Mouse (Mus musculus): ENCODE measurements at regions not wholly inside any gene's neighbourhood (a gene's known extent, or its start where the extent isn't known, plus 50 kb on each side); places are given as distances from the start of the nearest gene placed in this dataset.

DNA sequence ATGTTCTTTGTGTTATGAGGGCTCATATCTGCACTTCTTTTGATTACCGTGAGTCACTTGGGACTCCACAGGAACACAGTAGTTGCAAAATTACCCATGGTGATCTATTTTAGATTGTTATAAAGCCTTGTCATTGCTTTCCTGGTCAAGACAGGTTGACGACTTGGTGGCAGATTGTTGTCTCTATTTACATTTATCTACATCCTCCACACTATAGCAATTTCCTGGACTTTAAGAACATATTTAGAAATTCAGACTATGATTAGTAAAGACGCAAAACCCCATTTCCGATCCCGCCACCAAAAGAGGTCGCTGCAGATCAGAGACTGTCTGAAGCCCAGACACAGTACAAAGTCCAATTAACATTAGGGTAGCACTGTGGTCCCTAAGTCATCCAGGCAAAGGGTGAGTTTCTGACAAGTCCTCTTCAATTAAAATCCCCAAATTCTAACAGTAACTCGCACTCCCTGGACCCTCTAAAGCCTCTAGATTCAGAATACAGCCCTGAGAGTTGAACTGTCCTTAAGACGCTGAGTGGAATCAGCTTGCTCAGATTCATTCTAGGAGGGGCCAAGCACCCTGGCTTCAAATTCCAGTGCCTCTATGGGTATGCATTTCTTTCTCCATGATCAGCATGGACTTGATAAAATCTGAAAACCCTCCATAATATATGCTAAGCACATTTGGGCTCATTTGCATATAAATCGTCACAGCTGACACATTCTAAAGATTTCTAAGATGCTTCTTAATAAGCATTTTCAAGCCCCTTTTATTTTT is 461.9 kb upstream of the BC052040 start:
- no peak for DNase-seq (ENCODE audit: low spot score in 2 of 2)

DNA sequence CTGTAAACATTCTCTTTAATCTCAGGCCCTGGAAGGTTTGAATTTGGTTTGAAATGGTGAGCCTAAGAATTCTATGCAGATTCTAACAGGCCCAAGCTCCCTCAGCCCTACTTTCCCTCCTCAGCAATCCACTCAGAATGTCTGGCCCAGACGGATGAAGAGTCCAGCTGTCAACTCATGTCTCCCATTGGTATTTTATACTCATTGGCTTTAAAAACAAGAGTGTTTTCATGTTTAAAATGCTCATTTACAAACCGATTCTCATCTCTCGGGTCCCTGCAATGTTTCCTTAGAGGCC is 461.4 kb upstream of the BC052040 start:
- DNase-seq (ENCODE audit: low spot score in 2 of 2), result no peak

DNA sequence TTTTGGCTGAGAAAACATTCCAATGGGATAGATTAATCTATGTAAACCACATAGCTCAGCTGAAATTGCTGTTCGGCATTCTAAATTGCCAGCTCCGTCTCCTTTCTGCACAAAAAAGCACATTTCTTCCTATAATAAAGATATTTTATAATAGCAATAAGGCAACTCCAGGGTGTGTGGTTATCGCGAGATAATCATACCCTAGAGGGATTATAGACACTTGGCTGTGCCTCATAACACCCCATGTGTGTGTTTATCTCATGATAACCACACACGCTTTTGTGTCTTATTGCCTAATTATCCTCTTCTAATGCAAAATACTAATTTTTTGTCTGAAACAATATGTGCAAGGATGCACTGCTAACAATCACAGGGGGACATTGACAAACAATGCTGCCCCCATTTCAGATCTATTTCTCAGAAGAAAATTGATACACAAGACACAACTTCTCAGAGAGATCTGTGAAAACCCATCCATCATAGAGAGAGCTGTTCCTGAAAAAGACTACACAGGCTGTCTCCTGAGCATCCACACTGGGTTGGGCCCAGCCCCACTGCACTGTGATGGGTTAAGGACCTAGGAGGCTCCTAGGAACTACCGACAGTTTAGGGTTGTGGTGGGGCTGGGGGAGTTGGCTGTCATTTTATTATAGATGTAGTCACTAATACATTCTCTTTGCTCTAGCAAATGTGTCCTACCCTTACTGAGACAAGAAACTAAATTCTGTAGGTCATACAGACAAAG is 454.7 kb upstream of the BC052040 start:
- DNase-seq (ENCODE audit: low spot score in 2 of 2), result no peak

DNA sequence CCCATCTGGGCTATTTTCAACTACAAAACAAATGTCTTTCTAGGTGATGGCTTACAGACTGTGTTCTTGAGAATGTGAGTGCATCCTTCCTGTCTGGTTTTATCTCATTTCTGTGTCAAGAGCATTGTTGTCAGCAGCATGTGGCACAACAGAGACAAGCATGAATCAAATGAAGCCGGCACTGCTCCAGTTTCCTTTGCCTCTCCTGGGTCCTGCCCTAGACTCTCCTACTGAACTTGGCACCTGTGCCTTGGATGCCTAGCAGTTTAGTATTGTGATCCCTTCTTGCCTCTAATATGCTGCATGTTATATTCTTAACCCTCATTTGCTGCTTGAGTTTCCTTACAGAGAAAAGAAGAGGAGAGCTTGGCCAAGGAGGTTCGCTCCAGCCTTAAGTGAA is 449.8 kb upstream of the BC052040 start:
- no peak for DNase-seq (ENCODE audit: low spot score in 2 of 2)

DNA sequence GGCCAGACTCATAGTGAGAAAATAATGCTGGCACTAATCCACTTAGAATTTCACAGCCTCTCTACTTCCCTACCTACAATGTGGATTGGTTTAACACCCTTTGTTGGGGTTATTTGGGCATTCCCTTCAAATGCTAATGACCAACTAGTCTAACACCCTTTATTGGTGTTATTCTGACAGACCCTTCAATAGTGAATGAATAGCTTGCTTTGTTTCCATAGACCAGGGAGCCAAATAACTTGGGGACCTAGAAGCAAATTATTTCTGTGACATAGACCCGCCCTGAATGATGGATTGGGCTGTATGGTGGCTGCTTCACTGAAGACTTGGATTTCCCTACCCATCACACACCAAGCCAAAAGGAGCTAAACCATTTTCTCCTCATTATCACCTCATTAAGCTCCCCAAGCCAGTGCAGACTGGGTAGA is 449.3 kb upstream of the BC052040 start:
- DNase-seq (ENCODE audit: low spot score in 2 of 2), result no peak

DNA sequence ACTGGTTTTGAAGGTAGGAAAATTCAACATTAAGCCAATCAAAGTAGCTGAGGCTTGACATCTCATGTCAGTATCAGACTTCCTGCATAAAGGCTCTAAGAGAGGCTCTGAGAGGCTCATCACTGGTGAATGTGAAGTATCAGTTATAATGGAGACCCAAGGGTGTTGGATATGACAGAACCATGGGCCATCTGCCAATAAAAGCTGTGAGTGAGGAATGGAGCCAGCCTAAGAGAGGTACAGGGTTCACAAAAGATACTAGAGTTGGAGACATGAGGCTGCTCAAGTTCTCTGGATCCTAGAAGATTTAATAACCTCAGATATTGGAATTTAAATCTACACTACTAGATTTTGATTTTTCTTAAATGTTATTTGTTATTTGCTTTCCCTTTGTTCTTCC is 440.1 kb upstream of the BC052040 start:
- no peak for DNase-seq (ENCODE audit: low spot score in 2 of 2)

DNA sequence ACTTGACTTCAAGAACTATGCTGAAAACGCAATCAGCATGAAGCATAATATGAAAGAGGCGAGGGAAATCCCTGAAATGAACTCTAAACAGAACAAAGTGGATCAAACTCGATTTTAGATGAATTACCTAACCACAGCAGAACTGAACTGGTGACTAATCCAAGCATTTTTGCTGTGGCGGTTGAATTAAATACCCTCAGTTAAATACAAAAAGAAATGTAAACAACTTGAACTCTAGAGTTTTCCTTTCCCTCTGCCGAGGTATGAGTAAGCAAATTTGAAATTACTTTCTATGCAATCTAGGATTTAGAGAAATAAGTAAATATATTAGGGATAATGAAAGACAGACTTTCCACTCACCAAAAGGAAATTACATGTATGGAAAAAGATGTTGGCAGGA is 409.4 kb upstream of the BC052040 start:
- no peak for DNase-seq (ENCODE audit: low spot score in 2 of 2)

DNA sequence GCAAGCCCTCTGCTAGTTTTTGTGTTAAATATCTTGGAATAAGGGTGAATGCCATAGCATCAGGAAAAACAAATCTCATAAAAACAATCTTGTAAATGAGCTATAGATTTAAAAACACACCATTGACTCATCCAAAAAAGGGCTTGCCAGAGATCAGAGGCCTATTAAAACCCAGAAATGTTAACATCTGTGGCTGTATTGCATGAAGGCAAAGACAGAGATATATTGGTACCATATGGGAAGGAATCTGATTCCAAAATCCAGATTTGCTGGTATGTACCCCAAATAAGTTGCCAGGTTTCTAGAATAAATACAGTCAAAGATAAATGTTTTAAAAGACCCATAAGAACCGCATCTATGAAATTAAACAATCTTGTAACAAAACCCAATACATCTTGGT is 404.4 kb upstream of the BC052040 start:
- DNase-seq (ENCODE audit: low spot score in 2 of 2), result no peak

DNA sequence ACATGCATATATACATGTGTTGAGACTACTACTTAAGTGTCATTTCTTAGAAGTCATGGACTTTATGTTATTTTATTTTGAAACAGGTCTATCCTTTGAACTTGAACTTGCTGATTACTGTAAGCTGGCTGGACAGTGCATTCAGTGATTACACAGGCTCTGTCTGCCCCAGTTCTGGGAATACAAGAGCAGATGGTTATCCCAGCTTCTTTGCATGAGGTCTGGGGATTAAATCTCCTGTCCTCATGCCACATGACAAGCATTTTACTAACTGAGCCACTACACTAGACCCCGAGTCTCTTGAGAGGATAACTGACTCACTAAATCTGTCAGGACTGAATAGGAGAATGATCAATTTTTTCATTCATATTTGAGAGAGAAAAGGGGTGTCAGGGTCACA is 403.6 kb upstream of the BC052040 start:
- DNase-seq (ENCODE audit: low spot score in 2 of 2), result no peak

DNA sequence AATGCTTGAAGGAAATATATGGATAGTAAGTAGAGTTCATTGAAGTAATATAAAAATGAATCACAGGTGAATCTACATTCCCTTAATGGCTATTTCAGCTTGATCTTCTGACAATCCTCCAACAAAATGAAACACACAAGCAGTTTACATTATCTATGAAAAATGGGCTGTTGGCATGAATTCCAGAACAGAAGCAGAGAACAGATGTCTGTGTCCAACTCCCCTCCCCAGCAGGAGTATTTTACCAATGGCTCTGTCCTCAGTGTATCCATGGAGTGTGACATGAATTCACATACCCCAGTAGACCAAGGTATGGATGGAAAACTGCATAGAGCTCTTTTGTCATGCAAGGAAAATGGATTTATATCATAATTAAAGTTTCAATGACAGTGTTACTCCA is 370.3 kb upstream of the BC052040 start:
- no peak for DNase-seq (ENCODE audit: low spot score in 2 of 2)

DNA sequence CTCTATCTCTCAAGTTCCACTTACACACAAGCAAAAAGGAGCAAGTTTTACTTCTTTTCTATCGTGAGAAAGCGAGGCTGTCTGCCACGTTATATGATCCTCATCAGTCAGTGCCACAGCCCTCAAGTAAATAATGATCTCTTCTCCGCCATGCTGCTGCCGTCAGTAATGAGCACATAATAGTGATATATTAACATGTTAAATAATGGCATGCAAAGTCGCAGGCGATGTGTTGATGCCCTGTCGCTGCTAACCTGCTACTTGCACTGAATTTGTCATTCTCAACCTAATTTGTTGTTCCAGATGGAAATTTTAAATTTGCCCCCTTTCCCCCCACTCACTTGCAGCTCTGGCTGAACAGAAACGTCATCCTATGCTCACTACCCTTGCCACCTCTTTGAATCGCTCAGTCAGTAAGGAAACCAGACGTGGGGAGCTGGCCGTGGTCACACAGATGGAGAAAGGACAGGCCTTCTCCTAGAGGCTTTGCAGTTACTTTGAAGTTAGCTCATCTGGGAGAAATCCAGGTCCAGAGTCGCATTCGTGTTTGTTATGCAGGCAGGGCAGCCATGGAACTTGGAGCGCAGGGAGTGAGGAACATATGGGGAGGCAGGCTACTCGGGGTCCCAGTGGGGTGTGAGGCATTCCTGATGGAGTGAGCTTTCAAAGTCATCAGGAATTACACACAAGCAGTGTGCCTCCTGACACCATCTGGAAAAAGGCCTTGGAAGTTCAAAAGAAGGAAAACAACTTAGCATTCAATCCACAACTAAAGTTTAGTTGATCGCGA is 368.1 kb upstream of the BC052040 start:
- no peak for DNase-seq (ENCODE audit: low spot score in 2 of 2)

DNA sequence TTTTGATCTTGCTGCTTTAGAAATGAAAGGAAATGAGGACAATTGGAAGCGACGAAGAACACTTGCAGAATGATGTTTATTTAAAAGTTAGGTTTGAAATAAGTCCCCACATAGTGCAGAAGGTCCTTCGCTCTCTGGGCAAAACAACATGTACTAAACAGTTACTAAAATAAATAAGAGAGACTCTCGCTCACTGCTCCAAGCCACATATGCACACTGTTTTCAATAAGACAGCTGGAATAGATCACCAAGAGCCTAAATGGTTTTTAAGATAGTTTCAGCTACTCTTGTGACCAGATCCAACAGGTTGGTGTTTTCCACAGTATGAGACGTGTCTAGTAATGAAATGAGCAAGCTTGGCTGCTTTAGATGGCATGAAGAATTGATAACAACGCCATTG is 367.2 kb upstream of the BC052040 start:
- DNase-seq (ENCODE audit: low spot score in 2 of 2), result no peak

DNA sequence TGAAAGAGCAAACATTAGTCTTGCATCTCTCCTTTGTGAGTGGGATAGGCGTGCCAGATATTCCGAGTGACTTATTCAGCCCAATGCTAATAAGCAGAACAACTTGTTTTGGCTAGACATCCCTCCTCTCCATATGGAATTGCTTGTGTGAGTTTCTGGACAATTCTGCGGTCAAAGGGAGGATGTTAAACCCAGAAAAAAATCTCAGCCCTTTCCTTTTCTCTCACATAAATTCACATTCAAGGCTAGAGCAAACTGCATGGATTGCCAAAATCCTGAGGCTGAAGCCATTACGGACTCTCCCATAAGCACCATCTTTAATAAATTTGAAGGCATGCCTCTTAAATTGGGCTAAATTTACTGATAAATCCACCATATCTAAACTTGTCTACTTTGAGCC is 351.5 kb upstream of the BC052040 start:
- DNase-seq (ENCODE audit: low spot score in 2 of 2), result no peak

DNA sequence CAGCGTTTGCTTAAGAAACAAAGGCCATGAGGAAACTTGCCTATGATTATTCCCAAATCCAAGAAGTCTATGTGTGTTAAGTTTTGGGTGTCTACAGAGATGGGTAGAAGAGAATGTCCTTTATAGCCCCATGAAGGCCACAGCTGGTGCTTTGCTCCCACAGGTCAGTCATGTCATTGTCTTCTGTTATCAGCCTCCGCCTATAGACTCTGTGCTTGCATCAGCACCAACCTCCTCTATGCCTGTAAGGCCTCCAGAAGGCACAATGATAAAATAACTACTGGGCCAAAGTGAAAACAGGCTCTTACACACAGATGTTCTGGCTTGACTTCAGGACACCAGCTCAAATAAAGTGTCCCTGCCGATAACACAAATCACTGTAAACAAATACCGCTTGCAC is 333.8 kb upstream of the BC052040 start:
- no peak for DNase-seq (ENCODE audit: low spot score in 2 of 2)

DNA sequence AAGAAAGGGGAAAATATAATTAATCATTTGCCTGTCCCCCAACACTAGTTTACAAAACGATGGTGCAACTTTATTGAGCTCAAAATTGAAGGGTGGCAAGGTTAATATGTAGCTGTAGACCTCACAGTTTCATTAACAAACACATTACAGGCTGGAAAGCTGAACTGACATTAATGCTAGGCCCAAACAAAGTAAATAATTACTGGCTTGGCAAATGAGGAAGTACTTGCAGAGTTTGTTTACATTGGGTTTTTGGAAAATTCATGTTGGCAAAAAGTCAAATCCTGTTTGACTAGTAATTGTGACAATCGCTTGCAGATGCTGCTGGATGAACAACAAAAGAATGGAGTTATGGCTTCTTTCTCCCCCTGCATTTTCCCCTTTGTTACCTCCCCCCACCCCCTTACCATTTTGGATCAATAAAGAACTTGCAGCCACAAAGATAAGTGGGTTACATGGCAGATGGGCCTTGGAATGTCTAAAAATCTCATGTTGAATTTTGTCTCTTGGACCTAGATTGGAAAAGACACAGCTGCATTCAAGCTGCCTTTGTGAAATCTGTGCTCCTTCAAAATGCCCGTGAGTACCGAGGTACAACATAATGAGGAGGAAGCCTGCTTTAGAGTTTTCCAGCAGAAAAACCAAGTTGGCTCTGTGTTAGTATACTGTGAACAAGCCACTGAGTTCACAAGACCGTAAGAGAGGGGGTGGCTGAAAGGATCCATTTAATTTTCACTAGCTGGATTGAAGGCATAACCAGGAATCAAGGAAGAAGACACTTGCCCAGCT is 331.3 kb upstream of the BC052040 start:
- DNase-seq (ENCODE audit: low spot score in 2 of 2), result no peak

DNA sequence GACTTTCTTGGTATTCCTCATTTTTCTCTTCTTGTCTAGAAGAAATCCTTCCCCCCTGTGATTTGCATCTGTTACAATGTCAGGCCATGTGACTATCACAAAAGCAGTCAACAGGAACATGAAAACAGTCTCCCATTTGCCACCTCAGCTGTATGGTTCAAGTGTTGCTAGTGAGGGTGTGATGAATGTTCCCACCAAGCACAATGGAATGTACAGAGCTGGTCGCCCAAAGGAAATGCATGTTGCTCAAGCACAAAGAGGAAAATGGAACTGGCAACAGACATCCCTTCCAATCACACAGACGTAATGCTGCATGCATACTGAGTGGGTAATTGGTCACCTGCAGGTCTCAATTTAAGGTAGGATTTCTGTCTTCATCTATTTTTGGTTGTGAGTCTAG is 324.1 kb upstream of the BC052040 start:
- no peak for DNase-seq (ENCODE audit: low spot score in 2 of 2)

DNA sequence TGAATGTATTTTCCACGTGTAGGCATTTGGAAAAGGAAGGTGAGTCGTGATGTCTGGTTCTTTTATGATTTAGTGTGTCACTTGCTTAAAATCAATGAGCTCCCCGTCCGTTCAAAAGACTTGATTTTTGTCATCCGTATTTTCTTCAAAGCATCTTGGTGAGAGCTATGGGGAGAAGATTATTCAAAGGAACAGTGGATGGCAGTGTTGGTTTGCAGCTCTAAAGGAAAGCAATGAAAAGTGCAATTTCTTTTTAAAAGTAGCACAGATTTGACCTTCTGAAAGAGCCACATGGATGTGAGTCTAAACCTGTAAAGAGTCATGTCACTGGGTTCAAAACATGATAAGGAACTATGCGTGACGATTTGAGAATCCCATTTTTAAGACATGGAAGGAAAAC is 313.3 kb upstream of the BC052040 start:
- DNase-seq (ENCODE audit: low spot score in 2 of 2), result no peak

DNA sequence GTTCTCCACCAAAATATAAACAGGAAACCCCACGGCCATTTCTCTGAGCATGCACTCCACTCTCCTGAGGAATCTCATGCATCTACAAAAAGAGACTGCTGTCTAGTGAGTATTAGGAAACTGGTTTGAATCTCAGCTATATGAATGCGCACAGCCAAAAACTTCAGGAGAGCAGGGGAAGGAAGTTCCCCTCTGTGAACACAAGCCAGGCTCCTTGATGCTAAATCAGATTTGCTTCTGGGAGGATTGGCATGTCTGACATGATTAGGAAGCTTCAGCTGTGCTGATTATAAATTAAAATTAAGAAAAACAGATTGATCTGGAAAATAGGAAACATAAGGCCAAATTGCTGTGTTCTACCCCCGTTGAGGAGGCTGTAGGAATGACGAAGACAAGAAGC is 304.1 kb upstream of the BC052040 start:
- no peak for DNase-seq (ENCODE audit: low spot score in 2 of 2)

DNA sequence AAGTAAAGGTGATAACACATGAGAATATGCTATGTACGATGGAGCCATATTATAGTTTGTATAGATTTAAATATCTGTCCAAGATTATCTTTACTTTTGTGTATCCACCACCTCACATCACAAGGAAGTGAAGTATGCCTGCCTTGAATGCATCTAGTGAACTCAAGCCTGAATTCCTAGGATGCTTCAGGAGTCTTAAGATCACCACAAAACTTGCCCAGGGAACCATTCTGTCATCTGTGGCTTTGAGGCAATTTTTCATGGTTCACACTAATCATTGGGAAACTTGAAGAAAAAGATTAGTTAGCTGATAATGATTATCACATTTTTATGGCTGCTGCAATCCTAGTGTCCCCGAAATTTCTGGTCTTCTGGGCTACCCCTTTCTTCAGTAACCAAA is 288.5 kb upstream of the BC052040 start:
- no peak for DNase-seq (ENCODE audit: low spot score in 2 of 2)

DNA sequence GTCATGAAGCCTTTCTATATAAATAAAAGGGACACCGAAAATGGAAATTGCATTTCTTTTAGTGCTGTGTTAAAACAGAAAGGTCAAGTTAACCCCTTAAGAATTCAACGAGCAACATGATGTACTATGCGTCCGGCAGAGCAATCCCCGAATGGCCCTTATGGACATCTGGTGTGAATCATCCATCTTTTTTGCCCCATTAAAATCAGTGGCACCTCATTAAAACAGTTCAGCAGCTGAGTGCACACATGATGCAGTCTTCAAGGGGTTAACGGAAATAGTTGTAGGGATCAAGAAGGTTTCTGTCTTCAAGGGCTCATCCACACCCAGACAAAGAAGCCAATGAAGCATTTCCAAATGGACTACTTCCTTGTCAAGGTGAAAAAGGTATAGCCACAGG is 284.1 kb upstream of the BC052040 start:
- DNase-seq (ENCODE audit: low spot score in 2 of 2), result no peak

DNA sequence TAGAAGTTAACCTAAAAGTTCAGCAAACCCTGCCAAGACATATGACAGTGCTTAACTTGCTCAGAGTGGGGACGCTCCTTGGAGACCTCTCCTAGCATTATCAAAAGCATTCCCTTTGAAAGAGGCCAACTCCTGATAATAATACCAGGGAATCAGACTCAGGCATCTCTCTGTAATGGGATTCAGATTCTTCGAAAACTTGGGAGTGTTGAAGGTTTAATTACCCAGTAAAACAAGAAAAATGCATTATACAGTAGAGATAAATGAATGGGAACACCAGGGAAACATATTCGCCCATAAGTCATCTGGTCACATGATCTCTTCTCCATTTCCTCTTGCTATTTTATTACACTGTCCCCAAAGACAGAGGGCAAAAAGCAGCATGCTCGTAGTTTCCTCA is 274.3 kb upstream of the BC052040 start:
- DNase-seq (ENCODE audit: low spot score in 2 of 2), result no peak

All from spleen, postnatal 10 days (tissue).